Mouse (Mus musculus): ENCODE data around the gene Pcdh8. TPM values are rescaled to one million over a fixed set of nuclear protein-coding genes. Genes with fewer than 3 reads are reported as not detected.

Pcdh8 gene
- polyA plus RNA-seq, 1 experiment from 2014 or later, result 1.6 TPM

DNA sequence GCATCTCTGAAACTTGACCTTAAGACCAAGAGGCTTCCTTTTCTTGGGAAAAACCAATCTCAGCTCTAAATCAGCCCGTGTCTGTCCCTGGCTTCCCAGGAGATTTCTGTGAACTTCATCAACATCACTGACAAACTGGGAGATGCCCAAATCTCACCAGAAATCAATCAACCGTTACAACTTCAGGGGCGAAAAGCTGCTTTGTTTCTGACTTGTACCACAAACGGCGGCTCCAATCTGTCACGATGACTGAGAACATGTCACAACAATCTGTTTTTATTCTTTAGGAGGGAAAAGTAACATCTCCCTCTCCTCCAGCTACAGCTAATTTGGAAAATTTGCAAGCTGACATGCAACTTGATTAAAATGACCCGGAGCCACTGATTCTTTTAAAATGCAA is 48.9 kb downstream of the Pcdh8 start:
- no peak overlapping the region for H3K4me3 ChIP-seq (ENCODE audit: low read length)
- no peak for ATAC-seq (ENCODE audit: low FRiP score, low TSS enrichment)
- H3K9ac ChIP-seq (replicated peaks; ENCODE audit: low read length), result no peak overlapping the region
- no peaks in the 10 kb centered on the region; the same call in 1 of the 2 replicates for H3K4me1 ChIP-seq (ENCODE audit: insufficient read depth, low read length)
- H3K4me2 ChIP-seq (replicated peaks; ENCODE audit: low read depth, low read length), result no peak overlapping the region
- no peaks in the 10 kb centered on the region for H3K9me3 ChIP-seq (ENCODE audit: low read length)
- H3K36me3 ChIP-seq (ENCODE audit: insufficient read depth, low read length), result no peaks in the 10 kb centered on the region
- H3K27ac ChIP-seq (ENCODE audit: low read length), result no peak overlapping the region
- WGBS, result 34% methylated on average over 7 of the region's 7 CpGs
- H3K27me3 ChIP-seq (ENCODE audit: insufficient read depth, low read length), result no peaks in the 10 kb centered on the region

MicroRNA genes within 50 kb of the gene (microRNA counts, 519-probe panel; counts per million panel counts)
- 2,232 counts per million, percentile 56 among the panel's probes with 10 or more counts for microRNA mmu-miR-759

Small RNA genes lying within 50 kb of the gene (microRNA-seq; reads per million reads assigned to microRNA genes)
- gene Mir759, result not detected

Other genes with a start within 250 kb of the Pcdh8 start
- gene Sugt1, start 183.6 kb downstream of the Pcdh8 start, polyA plus RNA-seq (2015; fragmentation: Nextera tagmentation; extraction: Ambion mirVana), result 114 and 118 TPM in 2 replicates
- gene Cnmd, start 109.1 kb downstream of the Pcdh8 start, polyA plus RNA-seq (2015; fragmentation: Nextera tagmentation; extraction: Ambion mirVana), result 2.0 and 2.6 TPM in 2 replicates
- gene Olfm4, start 212.8 kb upstream of the Pcdh8 start, polyA plus RNA-seq (2015; fragmentation: Nextera tagmentation; extraction: Ambion mirVana), result 1.8 and 1.9 TPM in 2 replicates